Mouse (Mus musculus): ENCODE data around the gene Gm28539. TPM values are rescaled to one million over a fixed set of nuclear protein-coding genes. Genes with fewer than 3 reads are reported as not detected.
"Not testable (repeated sequence)": the region's sequence is repeated elsewhere in the genome, so short reads cannot be mapped to it uniquely, and the experiment has no call there.

Gene Gm28539
- total RNA-seq, 2 experiments from 2014 or later, result 7.7 to 9.8 TPM

- DNase-seq (ENCODE audit: extremely low spot score in 1 of 2, low spot score in 1 of 2), result not testable (repeated sequence)
Measured at GRCm38 (mm10) chr16:18849521-18850190, 13.3 kb downstream of the Gm28539 start.

- DNase-seq (ENCODE audit: extremely low spot score in 1 of 2, low spot score in 1 of 2), result no peak
Measured at GRCm38 (mm10) chr16:18858551-18858950, 22.2 kb downstream of the Gm28539 start.

- no peak for DNase-seq (ENCODE audit: extremely low spot score in 1 of 2, low spot score in 1 of 2)
Measured at GRCm38 (mm10) chr16:18860186-18860585, 23.8 kb downstream of the Gm28539 start.

- DNase-seq (ENCODE audit: extremely low spot score in 1 of 2, low spot score in 1 of 2), result not testable (repeated sequence)
Measured at GRCm38 (mm10) chr16:18870495-18870894, 34.1 kb downstream of the Gm28539 start.

- no peak for DNase-seq (ENCODE audit: extremely low spot score in 1 of 2, low spot score in 1 of 2)
Measured at GRCm38 (mm10) chr16:18876091-18876441, 39.7 kb downstream of the Gm28539 start.

- peak; percentile 88 to 97 for DNase-seq (ENCODE audit: extremely low spot score in 1 of 2, low spot score in 1 of 2)
Measured at GRCm38 (mm10) chr16:18876442-18877308, 40.3 kb downstream of the Gm28539 start, which contains the start of the genes Mrpl40 and Hira. Mrpl40 (minus strand) TSS chr16:18876862. Hira (plus strand) TSS chr16:18877037.

- peak; percentile 25 to 55 for DNase-seq (ENCODE audit: extremely low spot score in 1 of 2, low spot score in 1 of 2)
Measured at GRCm38 (mm10) chr16:18877386-18878090, 41.2 kb downstream of the Gm28539 start.

GRCm38 (mm10) chr16:18878091-18878720, 41.8 kb downstream of the Gm28539 start:
- peak in 1 of 2 experiments; percentile 8 for DNase-seq (ENCODE audit: extremely low spot score in 1 of 2, low spot score in 1 of 2)

GRCm38 (mm10) chr16:18884044-18884443, 47.7 kb downstream of the Gm28539 start:
- no peak for DNase-seq (ENCODE audit: extremely low spot score in 1 of 2, low spot score in 1 of 2)

GRCm38 (mm10) chr16:18893840-18894372, 57.5 kb downstream of the Gm28539 start:
- no peak for DNase-seq (ENCODE audit: extremely low spot score in 1 of 2, low spot score in 1 of 2)

- no peak for DNase-seq (ENCODE audit: extremely low spot score in 1 of 2, low spot score in 1 of 2)
Measured at GRCm38 (mm10) chr16:18895249-18895648, 58.9 kb downstream of the Gm28539 start.

- DNase-seq (ENCODE audit: extremely low spot score in 1 of 2, low spot score in 1 of 2), result no peak
Measured at GRCm38 (mm10) chr16:18896429-18896828, 60.0 kb downstream of the Gm28539 start.

- DNase-seq (ENCODE audit: extremely low spot score in 1 of 2, low spot score in 1 of 2), result no peak
Measured at GRCm38 (mm10) chr16:18905648-18906047, 69.3 kb downstream of the Gm28539 start.

GRCm38 (mm10) chr16:18916064-18916463, 79.7 kb downstream of the Gm28539 start:
- no peak for DNase-seq (ENCODE audit: extremely low spot score in 1 of 2, low spot score in 1 of 2)

GRCm38 (mm10) chr16:18921771-18922170, 85.4 kb downstream of the Gm28539 start:
- no peak for DNase-seq (ENCODE audit: extremely low spot score in 1 of 2, low spot score in 1 of 2)

GRCm38 (mm10) chr16:18927963-18928362, 91.6 kb downstream of the Gm28539 start:
- DNase-seq (ENCODE audit: extremely low spot score in 1 of 2, low spot score in 1 of 2), result no peak

GRCm38 (mm10) chr16:18938321-18939082, 102.1 kb downstream of the Gm28539 start:
- DNase-seq (ENCODE audit: extremely low spot score in 1 of 2, low spot score in 1 of 2), result no peak

- DNase-seq (ENCODE audit: extremely low spot score in 1 of 2, low spot score in 1 of 2), result no peak
Measured at GRCm38 (mm10) chr16:18943906-18944305, 107.5 kb downstream of the Gm28539 start.

GRCm38 (mm10) chr16:18948941-18949340, 112.6 kb downstream of the Gm28539 start:
- DNase-seq (ENCODE audit: extremely low spot score in 1 of 2, low spot score in 1 of 2), result no peak
